24 mouse cellular contexts compared by ENCODE assay signal in genomic region chr1:120650068-120650467, GRCm38 (mm10). TPM values are rescaled to one million over a fixed set of nuclear protein-coding genes. Genes with fewer than 3 reads are reported as not detected.
A peak's percentile ranks its signal among the peaks of the same experiment; 100 is the strongest.
DNase-seq lines count a peak whose midpoint lies in the region; ATAC-seq and TF ChIP-seq lines count a peak whose summit lies in the region.
"Had no signal": no experiment of that assay in that cellular context is flagged by ENCODE, and none has a peak within 500 bp of the region (broad histone marks: within the 10 kb centered on the region; RNA-seq: fewer than 3 reads in every experiment).

No protein-coding gene starts in this region.

- H3K4me2 ChIP-seq in embryonic facial prominence, embryonic 14.5 days (ENCODE audit: low read depth, low read length): no peak overlapping the region
- H3K4me2 ChIP-seq in limb, embryonic 13.5 days (replicated peaks): no peak overlapping the region
- H3K4me2 ChIP-seq in limb, embryonic 14.5 days (replicated peaks; ENCODE audit: low read depth, low read length, severe bottlenecking): no peak overlapping the region
- H3K4me2 ChIP-seq in limb, embryonic 15.5 days: no peak overlapping the region

- no peaks in the 10 kb centered on the region for H3K36me3 ChIP-seq in embryonic facial prominence, embryonic 14.5 days (ENCODE audit: control insufficient read depth, insufficient read depth, low read length)
- H3K36me3 ChIP-seq in embryonic facial prominence, embryonic 10.5 days (replicated peaks): no peaks in the 10 kb centered on the region
- H3K36me3 ChIP-seq in limb, embryonic 13.5 days: no peaks in the 10 kb centered on the region
- no peaks in the 10 kb centered on the region for H3K36me3 ChIP-seq in limb, embryonic 10.5 days
- no peaks in the 10 kb centered on the region for H3K36me3 ChIP-seq in limb, embryonic 14.5 days (ENCODE audit: control insufficient read depth, insufficient read depth, low read length)
- no peaks in the 10 kb centered on the region for H3K36me3 ChIP-seq in limb, embryonic 15.5 days
- H3K36me3 ChIP-seq: G1E had no signal

- ATAC-seq in embryonic facial prominence, embryonic 14.5 days (ENCODE audit: low read depth): no peak
- peak; percentile 57 for ATAC-seq in limb, embryonic 13.5 days (ENCODE audit: low FRiP score, low read depth)
- ATAC-seq in limb, embryonic 14.5 days (ENCODE audit: low FRiP score, low read depth): peak; percentile 79
- ATAC-seq in limb, embryonic 15.5 days (ENCODE audit: insufficient number of reproducible peaks, low FRiP score, low TSS enrichment, low read depth): 0 out of 2 replicates have a peak, but pooled peaks have one; percentile 30
- ATAC-seq: activated CD4-positive, CD25-positive, alpha-beta regulatory T cell, adult 4 months; CD4-positive, CD25-positive, alpha-beta regulatory T cell, adult 4 months; Patski had no signal

- H3K27ac ChIP-seq in embryonic facial prominence, embryonic 14.5 days (replicated peaks; ENCODE audit: low read depth, low read length): no peak overlapping the region
- H3K27ac ChIP-seq in embryonic facial prominence, embryonic 10.5 days (replicated peaks): no peak overlapping the region
- H3K27ac ChIP-seq in limb, embryonic 13.5 days: no peak overlapping the region
- no peak overlapping the region for H3K27ac ChIP-seq in limb, embryonic 10.5 days
- no peak overlapping the region for H3K27ac ChIP-seq in limb, embryonic 14.5 days (replicated peaks; ENCODE audit: low read depth, low read length)
- H3K27ac ChIP-seq in limb, embryonic 15.5 days: no peak overlapping the region

- no peaks in the 10 kb centered on the region for H3K4me1 ChIP-seq in embryonic facial prominence, embryonic 14.5 days (ENCODE audit: control insufficient read depth, insufficient read depth, low read length)
- no peaks in the 10 kb centered on the region; the same call in 1 of the 2 replicates for H3K4me1 ChIP-seq in embryonic facial prominence, embryonic 10.5 days
- H3K4me1 ChIP-seq in limb, embryonic 13.5 days: peaks cover 3% of the 10 kb centered on the region
- H3K4me1 ChIP-seq in limb, embryonic 10.5 days: 0 out of 2 replicates have a peak, but pooled peaks cover 7% of the 10 kb centered on the region
- H3K4me1 ChIP-seq in limb, embryonic 14.5 days (ENCODE audit: control insufficient read depth, insufficient read depth, low read length): no peaks in the 10 kb centered on the region
- H3K4me1 ChIP-seq in limb, embryonic 15.5 days: 0 out of 2 replicates have a peak, but pooled peaks cover 4% of the 10 kb centered on the region

- TF ChIP-seq POLR2A in limb, embryonic 14.5 days (IDR thresholded peaks at IDR 0.05; ENCODE audit: borderline replicate concordance, extremely low read depth, insufficient read depth, insufficient read length): no peak

- DNase-seq in embryonic facial prominence, embryonic 14.5 days (ENCODE audit: low spot score): peak; percentile 29
- no peak for DNase-seq in embryonic facial prominence, embryonic 10.5 days (ENCODE audit: low spot score)
- no peak for DNase-seq in limb, embryonic 10.5 days (ENCODE audit: low spot score)
- DNase-seq in limb, embryonic 14.5 days (ENCODE audit: low spot score): peak; percentile 27
- no peak for DNase-seq in right cerebral cortex, postnatal 36 days (ENCODE audit: low spot score in 2 of 2)
- DNase-seq in layer of hippocampus, postnatal 14 days (ENCODE audit: low spot score in 2 of 2): no peak
- DNase-seq: adrenal gland, adult 2 months; adrenal gland, adult 8-10 months; adrenal gland, postnatal 10 days; adrenal gland, postnatal 14 days; adrenal gland, postnatal 25 days; adrenal gland, postnatal 36 days; B cell, adult 2 months; cerebellum, adult 11 months; cerebellum, adult 11-12 months had no signal

- H3K9me3 ChIP-seq in embryonic facial prominence, embryonic 14.5 days (ENCODE audit: control insufficient read depth, low read length): no peaks in the 10 kb centered on the region
- H3K9me3 ChIP-seq in embryonic facial prominence, embryonic 10.5 days: no peaks in the 10 kb centered on the region
- H3K9me3 ChIP-seq in limb, embryonic 13.5 days: no peaks in the 10 kb centered on the region
- no peaks in the 10 kb centered on the region for H3K9me3 ChIP-seq in limb, embryonic 10.5 days (replicated peaks)
- H3K9me3 ChIP-seq in limb, embryonic 14.5 days (ENCODE audit: control insufficient read depth, low read length): no peaks in the 10 kb centered on the region
- H3K9me3 ChIP-seq in limb, embryonic 15.5 days: no peaks in the 10 kb centered on the region

- H3K27me3 ChIP-seq in embryonic facial prominence, embryonic 14.5 days (replicated peaks; ENCODE audit: control insufficient read depth, insufficient read depth, low read length): no peaks in the 10 kb centered on the region
- peaks cover 13% of the 10 kb centered on the region for H3K27me3 ChIP-seq in embryonic facial prominence, embryonic 10.5 days (replicated peaks; ENCODE audit: low read depth, poor library complexity, severe bottlenecking)
- H3K27me3 ChIP-seq in limb, embryonic 13.5 days: peaks cover 30% of the 10 kb centered on the region
- peaks cover 49% of the 10 kb centered on the region for H3K27me3 ChIP-seq in limb, embryonic 10.5 days (ENCODE audit: low read depth, poor library complexity, severe bottlenecking)
- no peaks in the 10 kb centered on the region for H3K27me3 ChIP-seq in limb, embryonic 14.5 days (ENCODE audit: control insufficient read depth, insufficient read depth, low read length)
- no peaks in the 10 kb centered on the region for H3K27me3 ChIP-seq in limb, embryonic 15.5 days
- H3K27me3 ChIP-seq: CH12.LX had no signal

- 33% methylated on average over 8 of the region's 8 CpGs for WGBS in embryonic facial prominence, embryonic 14.5 days
- WGBS in embryonic facial prominence, embryonic 10.5 days: 55% methylated on average over 8 of the region's 8 CpGs
- 55% methylated on average over 8 of the region's 8 CpGs for WGBS in limb, embryonic 13.5 days
- WGBS in limb, embryonic 10.5 days: 76% methylated on average over 8 of the region's 8 CpGs
- WGBS in limb, embryonic 14.5 days: 60% methylated on average over 8 of the region's 8 CpGs
- WGBS in limb, embryonic 15.5 days: 62% methylated on average over 8 of the region's 8 CpGs

- H3K9ac ChIP-seq in embryonic facial prominence, embryonic 14.5 days (ENCODE audit: low read depth, low read length): no peak overlapping the region
- H3K9ac ChIP-seq in limb, embryonic 13.5 days: no peak overlapping the region
- no peak overlapping the region for H3K9ac ChIP-seq in limb, embryonic 14.5 days (ENCODE audit: low read depth, low read length, severe bottlenecking)
- no peak overlapping the region for H3K9ac ChIP-seq in limb, embryonic 15.5 days

- no peak overlapping the region for H3K4me3 ChIP-seq in embryonic facial prominence, embryonic 14.5 days (ENCODE audit: low read depth, low read length)
- no peak overlapping the region for H3K4me3 ChIP-seq in embryonic facial prominence, embryonic 10.5 days
- H3K4me3 ChIP-seq in limb, embryonic 13.5 days: no peak overlapping the region
- H3K4me3 ChIP-seq in limb, embryonic 10.5 days: no peak overlapping the region
- H3K4me3 ChIP-seq in limb, embryonic 14.5 days (replicated peaks; ENCODE audit: low read length): no peak overlapping the region
- H3K4me3 ChIP-seq in limb, embryonic 15.5 days: no peak overlapping the region

RNA-seq across cellular contexts. Expression of gene En1, which starts 47.9 kb away (rescaled TPM):
- polyA plus RNA-seq in embryonic facial prominence, embryonic 14.5 days (2014; fragmentation: Nextera tagmentation; extraction: Ambion mirVana): 2.0 TPM in 2 replicates
- polyA plus RNA-seq in embryonic facial prominence, embryonic 10.5 days (2016; fragmentation: Nextera tagmentation; extraction: Ambion mirVana): 0.30 and 0.47 TPM in 2 replicates
- 2.1 and 2.6 TPM in 2 replicates for polyA plus RNA-seq in limb, embryonic 13.5 days (2015; fragmentation: Nextera tagmentation; extraction: Ambion mirVana)
- 0.91 and 1.0 TPM in 2 replicates for polyA plus RNA-seq in limb, embryonic 10.5 days (2016; fragmentation: Nextera tagmentation; extraction: Ambion mirVana)
- polyA plus RNA-seq in limb, embryonic 14.5 days (2012; rRNA removed): 5.8 and 6.4 TPM in 2 replicates
- polyA plus RNA-seq in limb, embryonic 14.5 days (2014; fragmentation: Nextera tagmentation; extraction: Ambion mirVana): 3.9 and 5.2 TPM in 2 replicates
- 4.2 and 4.5 TPM in 2 replicates for polyA plus RNA-seq in limb, embryonic 15.5 days (2015; fragmentation: Nextera tagmentation; extraction: Ambion mirVana)
- total RNA-seq in layer of hippocampus, postnatal 14 days (2021): under 1 TPM in 1 of 2 experiments, not detected in 1; 0.21 TPM
- total RNA-seq: adrenal gland, adult 18-20 months; adrenal gland, adult 2 months; adrenal gland, adult 8-10 months; adrenal gland, postnatal 14 days; adrenal gland, postnatal 25 days; CH12.LX; MEL had no signal
- polyA plus RNA-seq: activated CD4-positive, CD25-positive, alpha-beta regulatory T cell, adult 4 months; CD4-positive, CD25-positive, alpha-beta regulatory T cell, adult 4 months; G1E; Patski had no signal

Comparison
In these comparisons a context has a peak if more than half of its experiments do, and no peak if none do; other contexts are left out.
1. DNase-seq: peak in embryonic facial prominence, embryonic 14.5 days (single experiment) and limb, embryonic 14.5 days (single experiment); none in embryonic facial prominence, embryonic 10.5 days (single experiment), limb, embryonic 10.5 days (single experiment), right cerebral cortex, postnatal 36 days (0 of 2) and layer of hippocampus, postnatal 14 days (0 of 2).